Mouse (Mus musculus): ENCODE measurements around the gene Ajap1. TPM values are rescaled to one million over a fixed set of nuclear protein-coding genes. Genes with fewer than 3 reads are reported as not detected.

Gene Ajap1
- not detected for polyA plus RNA-seq (2021)

DNA sequence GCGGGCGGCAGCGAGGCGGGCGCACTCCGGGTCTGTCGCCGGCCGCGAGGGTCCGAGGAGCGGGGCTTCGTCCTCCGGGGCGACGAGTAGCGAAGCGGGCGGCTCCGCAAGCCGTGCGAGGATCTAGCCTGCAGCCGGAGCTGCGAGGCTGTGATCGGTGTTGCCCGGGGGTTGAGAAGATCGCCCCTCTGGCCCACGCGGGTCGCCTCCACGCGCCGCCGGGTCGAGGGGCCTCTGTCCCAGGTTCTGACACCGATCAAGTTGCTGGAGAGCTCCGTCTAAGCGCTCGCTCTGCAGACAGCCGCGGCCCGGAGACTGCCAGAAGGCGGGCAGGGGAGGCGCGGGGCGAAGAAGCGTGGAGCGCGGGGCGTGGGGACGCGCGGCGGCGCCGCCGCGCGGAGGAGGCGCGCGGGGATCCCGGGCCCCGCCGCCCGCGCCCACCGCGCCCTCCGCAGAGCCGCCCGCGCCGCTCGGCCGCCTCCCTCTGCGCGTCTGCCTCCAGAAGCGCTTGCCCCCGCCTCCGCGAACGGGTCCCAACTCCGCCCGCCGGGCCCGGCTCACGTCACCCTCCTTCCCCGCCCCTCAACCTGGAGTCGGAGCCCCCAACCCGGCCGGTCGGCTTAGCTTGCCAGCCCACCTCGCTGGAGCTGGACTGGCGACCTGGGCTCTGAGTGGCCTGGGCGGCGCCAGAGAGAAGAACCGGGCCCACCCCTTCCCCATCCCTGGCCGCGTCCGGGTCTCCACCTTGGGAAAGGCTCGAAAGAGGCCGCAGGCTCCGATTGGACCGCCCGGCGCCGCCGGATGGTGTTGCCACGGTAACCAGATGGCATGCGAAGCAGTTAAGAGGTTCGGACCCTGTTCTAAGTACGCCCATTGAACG, at the start of gene Ajap1:
Gene Ajap1 (minus strand): TSS at position 353 of the 880 bp plus-strand sequence.
- CTCF ChIA-PET, result no interaction called here

DNA sequence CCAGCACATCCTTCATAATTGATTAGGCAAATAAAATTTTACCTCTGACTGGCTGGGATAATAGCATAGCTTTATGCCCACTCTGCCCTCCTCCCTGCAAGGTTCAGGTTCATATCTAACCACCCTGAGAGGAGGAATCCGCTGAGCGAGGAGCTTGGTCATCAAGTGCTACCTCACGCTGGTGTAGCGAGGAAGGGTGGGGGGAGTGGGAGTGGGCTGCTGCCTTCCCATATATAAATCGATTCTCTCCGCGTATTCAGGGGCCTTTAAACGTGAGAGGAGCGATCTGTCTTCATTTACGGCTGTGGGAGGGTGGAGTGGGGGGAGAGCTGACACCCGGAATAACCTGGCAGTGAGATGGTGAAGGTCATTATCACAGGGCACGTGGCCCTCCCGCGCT, 47.9 kb upstream of the Ajap1 start:
- TF ChIP-seq CTCF (IDR thresholded peaks at IDR 0.05), result no peak
- ATAC-seq (no peak), DNase-seq (ENCODE audit: low read depth, low spot score) (no peak)
- no peaks in the 10 kb centered on the region for H3K27me3 ChIP-seq
- in situ Hi-C loops (cut with MboI; ENCODE audit: low pct_unique_long_range_greater_than_20kb), result no loop called here
- POLR2A ChIA-PET, result no interaction called here
- CTCF ChIA-PET, result no interaction called here

More for the DNA sequence above, at the start of gene Ajap1:
- POLR2A ChIA-PET, result no interaction called here
- in situ Hi-C loops (cut with MboI; ENCODE audit: low pct_unique_long_range_greater_than_20kb), result loop anchor here (25.0 kb wide), 1 partner anchor 595 kb away; no protein-coding TSS in a partner anchor
- DNase-seq (ENCODE audit: low read depth, low spot score), result no peak
- TF ChIP-seq CTCF (IDR thresholded peaks at IDR 0.05), result no peak
- peaks cover 7% of the 10 kb centered on the region for H3K27me3 ChIP-seq
- no peak for ATAC-seq

DNA sequence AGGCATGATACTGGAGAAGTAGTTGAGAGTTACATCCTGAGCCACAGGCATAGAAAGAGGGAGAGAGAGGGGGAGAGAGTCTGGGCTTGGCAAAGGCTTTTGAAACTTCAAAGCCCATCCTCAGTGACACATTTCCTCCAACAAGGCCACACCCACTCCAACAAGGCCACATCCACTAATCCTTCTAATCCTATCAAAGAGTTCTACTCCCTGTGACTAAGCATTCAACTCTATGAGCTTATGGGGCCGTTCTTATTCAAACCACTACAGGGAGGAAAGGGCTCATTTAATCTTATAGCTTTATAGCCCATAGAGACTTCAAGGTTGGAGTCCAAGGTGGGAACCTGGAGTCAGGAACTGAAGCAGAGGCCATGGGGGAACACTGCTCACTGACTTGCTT, 39.0 kb upstream of the Ajap1 start:
- CTCF ChIA-PET, result no interaction called here
- DNase-seq (ENCODE audit: low read depth, low spot score) (no peak), ATAC-seq (no peak)
- H3K27me3 ChIP-seq, result no peaks in the 10 kb centered on the region
- in situ Hi-C loops (cut with MboI; ENCODE audit: low pct_unique_long_range_greater_than_20kb), result no loop called here
- no peak for TF ChIP-seq CTCF (IDR thresholded peaks at IDR 0.05)
- POLR2A ChIA-PET, result no interaction called here

DNA sequence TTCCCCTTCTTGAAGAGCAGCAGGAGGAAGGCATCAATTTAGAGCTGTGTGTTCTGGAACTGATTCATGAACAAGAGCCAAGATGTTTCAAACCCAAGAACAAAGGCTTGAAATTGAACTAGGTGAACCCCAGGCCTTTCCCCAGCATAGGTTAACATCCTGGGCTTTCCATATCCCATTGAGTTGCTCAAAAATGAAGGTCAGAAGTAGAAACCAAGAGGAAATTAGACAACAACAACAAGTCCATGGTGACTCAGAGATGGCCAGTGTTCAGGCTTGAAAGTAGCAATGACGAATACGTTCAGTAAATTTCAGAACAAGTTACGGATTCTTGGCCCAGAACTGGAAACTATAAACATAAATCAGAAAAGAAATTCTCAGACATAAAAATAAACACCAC, 37.3 kb upstream of the Ajap1 start:
- TF ChIP-seq CTCF (IDR thresholded peaks at IDR 0.05), result no peak
- DNase-seq (ENCODE audit: low read depth, low spot score) (no peak), ATAC-seq (no peak)
- in situ Hi-C loops (cut with MboI; ENCODE audit: low pct_unique_long_range_greater_than_20kb), result no loop called here
- H3K27me3 ChIP-seq, result no peaks in the 10 kb centered on the region
- ChIA-PET POLR2A (no interaction called here), CTCF (no interaction called here)

DNA sequence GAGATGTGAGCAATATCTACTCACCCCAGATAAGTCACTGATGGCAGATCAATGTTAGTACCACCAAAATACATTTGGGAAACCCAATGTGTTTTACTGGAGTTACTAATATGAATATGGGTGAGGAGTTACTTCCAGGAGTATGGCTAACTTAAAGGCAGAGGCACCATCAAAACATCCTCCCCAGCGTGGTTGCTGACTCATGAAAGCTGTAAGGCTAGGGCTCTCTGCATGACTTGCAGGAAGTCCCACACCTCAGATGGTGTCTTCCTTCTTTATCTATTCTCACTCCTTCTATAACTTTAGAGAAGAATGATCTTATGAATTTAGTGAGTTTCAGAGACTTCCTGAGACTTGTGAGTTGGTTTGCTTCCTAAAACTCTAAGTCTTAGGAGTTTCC, 36.7 kb upstream of the Ajap1 start:
- no peaks in the 10 kb centered on the region for H3K27me3 ChIP-seq
- in situ Hi-C loops (cut with MboI; ENCODE audit: low pct_unique_long_range_greater_than_20kb), result no loop called here
- ChIA-PET POLR2A (no interaction called here), CTCF (no interaction called here)
- TF ChIP-seq CTCF (IDR thresholded peaks at IDR 0.05), result no peak
- no peak for DNase-seq (ENCODE audit: low read depth, low spot score)
- ATAC-seq, result no peak

DNA sequence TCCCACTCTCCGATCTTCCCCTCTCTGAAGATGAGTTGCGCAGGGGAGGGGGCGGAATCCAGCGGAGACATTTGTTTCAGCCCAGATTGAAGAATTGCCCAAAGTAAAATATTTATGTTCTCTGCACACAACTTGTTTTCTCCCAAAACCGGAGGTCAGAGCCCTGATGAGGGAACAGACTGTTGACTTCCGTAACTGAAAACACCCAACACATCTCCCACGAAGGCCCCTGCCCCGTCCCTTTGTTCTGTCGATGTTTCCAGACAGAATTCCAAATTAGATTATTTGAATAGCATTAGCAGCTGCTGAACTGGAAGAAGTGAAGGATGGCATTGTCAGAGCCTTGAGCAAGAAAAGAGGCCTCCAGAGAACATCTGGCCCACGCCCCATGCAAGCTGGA, 33.2 kb upstream of the Ajap1 start:
- ATAC-seq, result no peak
- CTCF ChIA-PET, result no interaction called here
- no peaks in the 10 kb centered on the region for H3K27me3 ChIP-seq
- no peak for TF ChIP-seq CTCF (IDR thresholded peaks at IDR 0.05)
- in situ Hi-C loops (cut with MboI; ENCODE audit: low pct_unique_long_range_greater_than_20kb), result no loop called here
- no peak for DNase-seq (ENCODE audit: low read depth, low spot score)
- POLR2A ChIA-PET, result no interaction called here

DNA sequence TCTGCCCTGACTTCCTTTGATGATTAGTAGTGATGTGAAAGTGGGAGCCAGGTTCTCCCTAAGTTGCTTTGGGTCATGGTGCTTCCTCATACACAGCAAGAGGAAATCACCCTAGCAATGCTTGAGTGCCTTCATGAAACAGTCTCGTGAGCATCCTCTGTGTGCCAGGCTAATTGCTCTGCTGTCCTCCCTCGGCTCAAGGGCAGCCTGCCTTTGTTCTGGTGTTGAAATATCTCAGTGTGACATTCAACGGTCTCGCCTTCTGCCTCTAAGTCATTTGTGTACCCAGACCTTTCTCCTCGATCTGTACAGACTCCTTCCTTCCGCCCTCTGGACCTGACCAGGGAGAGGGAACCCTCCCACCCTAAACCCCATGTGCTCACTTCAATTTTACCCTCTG, 31.5 kb upstream of the Ajap1 start:
- H3K27me3 ChIP-seq, result no peaks in the 10 kb centered on the region
- ChIA-PET POLR2A (no interaction called here), CTCF (no interaction called here)
- DNase-seq (ENCODE audit: low read depth, low spot score) (no peak), ATAC-seq (no peak)
- in situ Hi-C loops (cut with MboI; ENCODE audit: low pct_unique_long_range_greater_than_20kb), result no loop called here
- TF ChIP-seq CTCF (IDR thresholded peaks at IDR 0.05), result no peak

DNA sequence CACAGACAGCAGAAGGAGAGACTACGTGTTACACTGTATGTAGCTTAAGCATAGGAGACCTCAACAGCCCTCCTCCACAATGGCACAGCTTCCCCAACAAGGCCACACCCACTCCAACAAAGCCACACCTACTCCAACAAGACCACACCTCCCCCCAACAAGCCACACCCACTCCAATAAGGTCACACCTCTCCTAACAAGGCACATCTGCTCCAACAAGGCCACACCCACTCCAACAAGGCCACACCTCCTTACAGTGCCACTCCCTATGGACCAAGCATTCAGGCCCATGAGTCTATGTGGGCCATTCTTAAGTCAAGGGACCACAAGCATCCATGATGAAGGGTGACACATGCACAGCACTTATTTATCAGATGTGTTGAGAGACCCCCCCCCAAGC, 28.9 kb upstream of the Ajap1 start:
- TF ChIP-seq CTCF (IDR thresholded peaks at IDR 0.05), result no peak
- ChIA-PET CTCF (no interaction called here), POLR2A (no interaction called here)
- no peaks in the 10 kb centered on the region for H3K27me3 ChIP-seq
- DNase-seq (ENCODE audit: low read depth, low spot score) (no peak), ATAC-seq (no peak)
- in situ Hi-C loops (cut with MboI; ENCODE audit: low pct_unique_long_range_greater_than_20kb), result no loop called here

DNA sequence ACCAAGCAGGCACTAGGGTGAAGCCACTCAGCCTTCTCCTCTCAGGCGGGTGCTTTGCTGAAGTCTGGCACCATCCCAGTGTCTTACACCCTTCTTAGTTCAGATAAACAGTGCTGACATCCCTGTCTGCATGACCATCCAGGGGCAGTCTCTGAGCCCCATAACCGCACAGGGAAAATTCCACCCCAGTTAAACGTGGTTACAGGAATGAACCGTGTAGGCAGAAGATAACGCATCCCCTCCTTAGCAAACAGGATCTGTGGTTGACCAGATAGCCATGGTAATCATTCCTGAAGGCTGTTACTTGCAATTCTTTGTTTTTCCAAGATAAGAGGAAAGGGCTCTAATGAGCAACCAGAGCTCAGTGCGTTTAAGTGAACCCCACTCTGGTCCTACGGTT, 19.3 kb upstream of the Ajap1 start:
- no peak for DNase-seq (ENCODE audit: low read depth, low spot score)
- in situ Hi-C loops (cut with MboI; ENCODE audit: low pct_unique_long_range_greater_than_20kb), result no loop called here

DNA sequence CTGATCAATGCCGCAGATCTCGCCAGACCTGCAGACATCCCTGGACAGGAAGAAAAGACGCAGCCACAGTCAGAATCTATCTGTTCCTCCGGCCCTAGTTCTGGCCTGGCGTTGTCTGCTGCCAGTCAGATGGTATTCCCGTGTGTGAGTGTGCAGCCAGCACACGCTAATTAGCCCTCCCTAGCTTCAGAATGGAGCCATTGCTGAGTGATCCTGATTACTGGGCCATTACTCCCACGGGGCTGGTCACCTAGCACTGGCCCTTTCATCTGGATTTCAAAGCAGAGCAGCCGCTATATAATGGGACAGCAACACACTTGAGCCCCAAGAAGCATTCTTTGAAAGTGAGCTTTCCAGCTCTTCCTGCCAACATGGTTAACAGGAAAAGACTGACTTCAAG, 9.8 kb upstream of the Ajap1 start:
- H3K27me3 ChIP-seq, result no peaks in the 10 kb centered on the region
- TF ChIP-seq CTCF (IDR thresholded peaks at IDR 0.05), result no peak
- ChIA-PET CTCF (no interaction called here), POLR2A (no interaction called here)
- DNase-seq (ENCODE audit: low read depth, low spot score) (no peak), ATAC-seq (no peak)
- in situ Hi-C loops (cut with MboI; ENCODE audit: low pct_unique_long_range_greater_than_20kb), result loop anchor here (25.0 kb wide), 1 partner anchor 605 kb away; no protein-coding TSS in a partner anchor

More for the DNA sequence above, 19.3 kb upstream of the Ajap1 start:
- CTCF ChIA-PET, result no interaction called here
- no peak for ATAC-seq
- H3K27me3 ChIP-seq, result no peaks in the 10 kb centered on the region
- POLR2A ChIA-PET, result no interaction called here
- no peak for TF ChIP-seq CTCF (IDR thresholded peaks at IDR 0.05)

DNA sequence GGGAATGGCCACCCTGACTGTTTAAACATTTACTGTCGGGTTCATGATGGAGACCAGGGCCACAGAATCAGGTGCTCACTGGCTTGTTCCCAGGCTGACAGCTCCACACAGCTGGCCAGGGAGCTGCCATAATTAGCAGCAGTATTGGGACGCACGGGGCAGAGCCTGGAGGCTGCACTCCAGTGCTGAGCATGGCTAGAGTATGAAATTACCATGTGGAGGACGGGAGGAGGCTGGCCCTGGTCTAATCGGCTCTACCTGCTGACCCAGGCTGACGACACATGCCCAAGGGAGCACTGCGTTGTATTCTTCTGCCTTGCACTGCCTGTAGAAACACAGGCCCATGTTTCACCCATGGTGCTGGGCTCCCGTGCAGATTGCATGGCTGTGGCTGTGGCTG, 6.5 kb upstream of the Ajap1 start:
- ATAC-seq (no peak), DNase-seq (ENCODE audit: low read depth, low spot score) (no peak)
- in situ Hi-C loops (cut with MboI; ENCODE audit: low pct_unique_long_range_greater_than_20kb), result loop anchor here (25.0 kb wide), 1 partner anchor 602 kb away; no protein-coding TSS in a partner anchor
- TF ChIP-seq CTCF (IDR thresholded peaks at IDR 0.05), result no peak
- ChIA-PET POLR2A (no interaction called here), CTCF (no interaction called here)
- no peaks in the 10 kb centered on the region for H3K27me3 ChIP-seq

DNA sequence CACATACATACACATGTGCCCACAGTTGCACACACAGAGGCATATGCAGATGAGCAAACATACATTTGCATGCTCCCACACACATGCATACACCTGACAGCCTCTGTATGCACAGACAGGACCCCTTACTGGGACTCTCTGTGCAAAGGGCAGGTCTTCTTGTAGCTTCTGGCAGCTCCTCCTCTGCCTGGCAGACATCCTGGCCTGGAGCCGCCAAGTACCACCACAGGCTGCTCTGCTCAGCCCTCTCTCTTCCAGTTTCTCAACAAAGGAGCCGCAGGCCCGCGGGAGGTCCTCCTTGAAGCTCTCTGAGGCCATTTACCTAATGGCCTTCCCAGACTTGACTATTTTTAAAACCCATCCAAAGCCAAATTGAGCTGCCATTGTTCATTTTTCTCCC, 3.3 kb upstream of the Ajap1 start:
- CTCF ChIA-PET, result no interaction called here
- peaks cover 6% of the 10 kb centered on the region for H3K27me3 ChIP-seq
- TF ChIP-seq CTCF (IDR thresholded peaks at IDR 0.05), result no peak
- DNase-seq (ENCODE audit: low read depth, low spot score), result no peak
- no peak for ATAC-seq
- POLR2A ChIA-PET, result no interaction called here
- in situ Hi-C loops (cut with MboI; ENCODE audit: low pct_unique_long_range_greater_than_20kb), result loop anchor here (25.0 kb wide), 1 partner anchor 599 kb away; no protein-coding TSS in a partner anchor

Measured in Patski (cell line).